Mouse (Mus musculus) megakaryocyte, embryonic 14.5 days (primary cell): ENCODE measurements around the gene Cpm.

Source experiments
- FLI1 ChIP-seq: IDR thresholded peaks from 2 replicates; pipeline ENCODE4 v1.6.1; 2012; ENCODE audit warnings: low read length, inconsistent platforms, mixed read lengths
- GATA1 ChIP-seq: IDR thresholded peaks from 3 replicates; pipeline ENCODE4 v1.6.1; 2012; ENCODE audit warnings: mixed read lengths, low read length, inconsistent platforms, borderline replicate concordance

GRCm38 (mm10) chr10:117677494-117678236 lies 48.4 kb downstream of the Cpm start:
- no peak for TF ChIP-seq GATA1
- TF ChIP-seq FLI1 = no peak
